Mouse (Mus musculus) R1 (cell line): Measurements from ENCODE around the gene 4833439L19Rik.
A peak's percentile ranks its signal among the peaks of the same experiment; 100 is the strongest.

Source experiments
- DNase-seq: peaks from one replicate; pipeline ENCODE4 v3.0.0-alpha.2; 2018; ENCODE audit warnings: low read depth, low spot score

The 4833439L19Rik gene

DNA sequence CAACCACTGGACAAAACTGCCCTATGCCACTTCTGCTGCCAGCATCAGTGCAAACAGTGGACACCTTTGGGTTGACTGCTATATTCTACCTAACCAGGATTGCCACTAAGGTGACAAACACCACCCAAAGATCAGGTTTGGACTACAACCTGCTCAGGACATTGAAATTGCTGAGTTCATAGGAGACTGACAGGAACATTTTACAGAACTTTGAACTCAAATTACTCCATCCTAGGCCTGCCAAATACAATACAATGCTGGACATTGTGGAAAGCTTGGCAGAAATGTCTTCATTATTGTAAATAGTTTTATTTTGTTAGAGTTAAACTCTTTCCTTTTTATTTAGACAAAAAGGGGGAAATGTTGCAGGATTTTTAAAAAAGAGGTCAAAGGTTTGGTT, 44.1 kb downstream of the 4833439L19Rik start:
- no peak for DNase-seq

GRCm38 (mm10) chr13:54520221-54520620, 45.0 kb downstream of the 4833439L19Rik start:
- DNase-seq, result peak; percentile 65

DNA sequence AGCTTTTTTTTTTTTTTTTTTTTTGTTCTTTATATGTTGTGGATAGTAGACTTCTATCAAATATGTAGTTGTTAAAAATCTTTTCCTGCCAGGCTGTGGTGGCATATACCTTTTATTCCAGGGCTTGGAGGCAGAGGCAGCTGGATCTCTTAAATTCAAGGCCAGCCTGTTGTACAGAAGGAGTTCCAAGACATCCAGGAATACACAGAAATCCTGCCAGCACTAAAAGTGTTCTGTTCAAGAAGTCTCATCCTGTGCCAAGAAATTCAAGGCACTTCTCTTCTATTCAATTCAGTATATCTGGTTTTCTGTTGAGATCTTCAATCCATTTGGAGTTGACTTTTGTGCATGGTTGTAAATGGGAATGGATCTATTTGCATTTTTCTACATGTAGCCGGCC, 59.3 kb downstream of the 4833439L19Rik start:
- DNase-seq, result no peak

DNA sequence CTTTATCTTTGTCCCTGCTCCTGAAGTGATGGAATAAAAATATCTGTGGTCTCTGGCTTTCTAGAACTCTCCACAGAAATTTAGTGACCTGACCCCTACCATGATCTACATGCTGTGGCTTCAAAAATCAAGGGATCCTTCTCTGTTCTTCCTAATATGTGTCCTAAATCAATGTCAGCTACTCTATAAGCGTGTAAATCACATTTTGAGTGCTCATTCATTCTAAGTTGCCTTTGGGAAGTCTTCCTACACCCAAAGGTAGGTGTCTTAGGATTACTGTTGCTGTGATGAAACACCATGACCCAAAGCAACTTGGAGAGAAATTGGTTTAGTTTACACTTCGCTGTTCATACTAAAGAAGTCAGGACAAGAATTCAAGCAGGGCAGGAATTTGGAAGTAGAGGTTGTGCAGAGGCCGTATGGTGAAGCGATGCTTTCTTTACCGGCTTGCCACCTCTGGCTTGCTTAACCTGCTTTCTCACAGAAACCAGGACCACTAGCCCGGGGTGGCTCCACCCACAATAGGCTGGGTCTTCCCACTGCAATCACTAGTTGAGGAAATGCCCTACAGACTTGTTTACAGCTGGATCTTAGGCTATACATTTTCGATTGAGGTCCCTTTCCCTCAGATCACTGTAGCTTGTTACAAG, 60.5 kb downstream of the 4833439L19Rik start:
- peak; percentile 60 for DNase-seq

DNA sequence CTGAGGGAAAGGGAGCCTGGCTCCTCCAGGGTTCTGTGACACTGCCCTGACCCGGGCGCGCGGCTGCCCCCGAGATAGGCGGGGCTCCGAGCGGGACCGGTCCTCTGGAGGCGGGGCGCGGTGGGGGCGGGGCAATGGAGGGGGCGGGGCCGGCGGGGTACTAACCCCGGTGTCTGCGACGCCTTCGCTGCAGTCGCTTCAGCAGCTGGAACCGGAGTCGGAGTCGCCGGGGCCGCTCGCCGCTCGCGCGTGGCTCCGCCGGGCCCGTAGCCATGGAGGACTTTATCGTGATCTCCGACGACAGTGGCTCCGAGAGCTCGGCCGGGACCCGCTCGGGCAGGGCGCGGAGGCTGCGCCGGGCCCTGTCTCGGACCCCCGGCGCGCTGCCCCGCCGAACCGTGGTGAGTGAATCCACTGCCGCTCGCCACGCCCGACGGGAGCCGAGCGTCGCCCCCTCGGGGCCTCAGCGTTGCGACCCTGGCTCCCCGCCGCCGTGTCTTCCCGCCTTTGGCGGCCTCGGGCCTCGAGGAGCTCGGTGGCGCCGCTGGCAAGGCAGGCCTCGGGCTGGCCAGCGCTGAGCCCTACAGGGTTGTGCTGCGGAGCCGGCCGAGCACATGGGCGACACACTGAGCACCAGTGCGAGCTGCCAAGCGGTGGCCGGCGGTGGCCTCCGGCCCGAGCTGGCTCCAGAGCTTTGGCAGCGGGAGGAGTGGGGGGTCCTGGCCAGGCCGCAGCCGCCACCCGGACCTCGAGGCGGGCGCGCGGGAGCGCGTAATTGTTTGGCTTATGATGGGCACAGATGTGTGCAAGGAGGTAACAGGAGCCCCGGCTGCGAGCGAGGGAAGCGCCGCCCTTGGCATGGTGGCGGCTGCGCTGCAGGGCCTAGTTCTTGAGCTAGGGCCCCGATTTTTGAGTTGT, 61.4 kb downstream of the 4833439L19Rik start, which contains the start of gene Simc1:
Gene Simc1, plus strand, starts transcription at position 176 of the 918 bp plus-strand sequence.
- DNase-seq, result peak; percentile 66

DNA sequence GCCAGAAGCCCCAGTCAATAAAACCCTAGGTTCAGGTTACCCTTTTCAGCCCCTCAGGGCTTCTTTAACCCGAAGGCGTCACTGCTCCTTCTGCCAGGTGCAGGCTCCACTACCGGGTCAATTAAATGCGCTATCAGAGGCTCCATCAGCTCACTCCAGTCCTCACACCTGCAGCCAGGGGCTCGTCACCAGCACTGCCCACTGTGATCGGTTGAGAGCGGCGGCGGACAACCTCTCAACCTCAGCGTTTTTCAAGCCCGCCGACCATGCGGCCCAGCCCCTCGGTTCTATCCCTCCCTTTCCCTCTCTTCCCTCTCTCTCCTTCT, 62.0 kb downstream of the 4833439L19Rik start:
- no peak for DNase-seq

DNA sequence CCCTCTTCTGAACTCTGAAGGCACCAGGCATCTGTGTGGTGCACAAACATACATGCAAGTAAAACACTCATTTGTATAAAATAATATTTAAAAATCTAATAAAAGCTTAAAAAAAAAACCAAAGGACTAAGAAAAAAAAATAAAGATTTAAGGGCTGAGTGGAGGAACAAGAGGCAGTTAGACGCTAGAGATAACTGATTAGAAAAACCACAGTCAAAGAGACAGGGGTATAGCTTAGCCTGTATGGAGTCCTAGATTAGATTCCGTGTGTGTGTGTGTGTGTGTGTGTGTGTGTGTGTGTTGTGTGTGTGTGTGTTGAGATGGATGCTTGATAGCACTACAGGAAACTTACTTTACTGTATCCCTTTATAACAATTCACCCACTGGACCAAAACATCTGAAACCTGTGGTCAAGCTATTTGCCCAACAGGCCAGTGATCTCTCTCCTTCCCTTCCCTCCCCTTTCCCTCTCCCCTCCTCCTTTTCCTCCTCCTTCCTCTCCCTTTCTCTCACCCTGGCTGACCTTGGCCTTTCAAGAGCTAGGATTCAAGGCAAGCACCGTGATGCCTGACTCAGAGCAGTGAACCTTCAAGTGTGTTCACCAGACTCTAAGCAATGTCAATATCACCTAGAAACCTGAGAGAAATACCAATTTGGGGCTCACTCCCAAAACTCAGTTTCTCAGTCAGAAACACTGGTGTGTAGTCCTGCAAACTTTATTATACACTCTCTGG, 63.1 kb downstream of the 4833439L19Rik start:
- no peak for DNase-seq

- no peak for DNase-seq
Observed at GRCm38 (mm10) chr13:54501352-54501751, 63.9 kb downstream of the 4833439L19Rik start.
